Mouse (Mus musculus) brain, adult 2 months (tissue): Measurements from ENCODE around the gene Oprd1.

ENCODE experiments used
- DNase-seq: peaks from one replicate; pipeline ENCODE4 v3.0.0; 2011; ENCODE audit warnings: low read depth, low spot score

The Oprd1 gene

GRCm38 (mm10) chr4:132080492-132080983, 63.7 kb downstream of the Oprd1 start:
- DNase-seq: peak; percentile 61

DNA sequence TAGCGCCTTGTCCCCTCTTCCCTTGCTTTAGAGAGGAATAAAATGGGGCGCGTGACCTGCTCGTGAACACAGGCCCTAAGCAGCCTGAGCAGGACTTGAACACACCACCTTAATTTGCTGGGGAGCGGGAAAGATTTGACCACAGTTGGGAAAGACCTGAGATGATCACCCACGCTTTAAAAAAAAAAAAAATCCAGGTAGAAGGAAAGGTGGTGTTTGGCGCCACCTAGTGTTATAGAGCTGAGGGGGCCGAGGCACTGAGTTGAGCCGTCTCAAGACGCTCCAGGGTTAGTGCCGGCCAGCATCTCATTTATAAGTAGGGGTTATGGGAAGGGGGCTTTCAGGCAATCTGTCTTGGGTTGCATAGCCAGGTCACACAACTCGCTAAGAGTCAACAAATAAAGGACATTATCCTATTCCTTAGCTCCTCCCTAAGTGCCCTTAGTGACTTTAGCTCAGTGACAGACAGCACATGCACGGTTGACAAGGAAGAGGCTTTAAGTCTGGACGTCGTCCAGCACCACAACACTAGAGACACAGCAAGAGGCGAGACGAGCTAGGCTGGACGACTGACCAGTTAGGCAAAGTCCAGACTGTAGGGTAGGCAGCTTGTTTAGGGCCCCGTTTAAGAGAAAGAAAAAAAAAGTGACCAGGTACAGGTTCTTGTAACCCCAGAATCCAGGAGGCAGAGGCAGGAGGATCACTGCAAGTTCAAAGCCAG, 64.6 kb downstream of the Oprd1 start:
- peak; percentile 82 for DNase-seq

DNA sequence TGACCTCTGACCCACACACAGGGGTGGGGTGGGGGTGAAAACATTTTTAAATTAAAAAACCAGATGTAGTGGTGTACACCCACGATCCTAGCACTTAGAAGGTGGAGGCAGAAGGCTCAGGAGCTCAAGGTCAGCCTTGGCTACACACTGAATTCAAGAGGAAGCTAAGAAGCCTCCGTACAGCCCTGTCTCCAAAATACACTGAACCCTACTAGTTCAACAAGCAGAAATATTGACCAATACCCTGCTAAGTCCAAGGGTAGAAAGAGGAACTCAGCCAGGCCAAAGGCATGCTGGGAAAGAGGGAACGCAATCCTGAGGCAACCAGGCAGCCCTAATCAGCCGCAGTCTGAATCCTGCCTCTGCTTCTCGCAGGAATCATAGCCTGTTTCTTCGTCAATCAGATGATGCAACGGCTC, 66.0 kb downstream of the Oprd1 start:
- DNase-seq: no peak

DNA sequence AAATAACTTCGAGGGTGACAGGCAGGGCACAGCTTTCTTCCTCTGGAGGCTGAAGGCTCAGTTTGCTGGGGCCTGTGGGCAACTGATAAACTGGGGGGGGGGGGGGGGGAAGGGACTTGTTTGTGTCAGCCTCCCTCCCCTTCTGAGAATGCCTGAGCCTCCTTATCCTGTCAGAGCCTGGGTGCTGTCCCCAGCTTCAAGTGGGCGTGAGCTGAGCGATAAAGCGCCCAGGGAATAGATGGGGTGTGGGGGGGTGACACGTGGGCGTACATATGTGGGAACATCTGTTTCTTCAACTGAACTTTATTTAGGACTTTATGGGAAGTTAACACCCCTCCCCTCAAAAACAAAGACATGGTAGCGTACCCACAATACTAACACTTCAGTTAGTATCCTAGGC, 66.8 kb downstream of the Oprd1 start:
- DNase-seq: peak; percentile 64

DNA sequence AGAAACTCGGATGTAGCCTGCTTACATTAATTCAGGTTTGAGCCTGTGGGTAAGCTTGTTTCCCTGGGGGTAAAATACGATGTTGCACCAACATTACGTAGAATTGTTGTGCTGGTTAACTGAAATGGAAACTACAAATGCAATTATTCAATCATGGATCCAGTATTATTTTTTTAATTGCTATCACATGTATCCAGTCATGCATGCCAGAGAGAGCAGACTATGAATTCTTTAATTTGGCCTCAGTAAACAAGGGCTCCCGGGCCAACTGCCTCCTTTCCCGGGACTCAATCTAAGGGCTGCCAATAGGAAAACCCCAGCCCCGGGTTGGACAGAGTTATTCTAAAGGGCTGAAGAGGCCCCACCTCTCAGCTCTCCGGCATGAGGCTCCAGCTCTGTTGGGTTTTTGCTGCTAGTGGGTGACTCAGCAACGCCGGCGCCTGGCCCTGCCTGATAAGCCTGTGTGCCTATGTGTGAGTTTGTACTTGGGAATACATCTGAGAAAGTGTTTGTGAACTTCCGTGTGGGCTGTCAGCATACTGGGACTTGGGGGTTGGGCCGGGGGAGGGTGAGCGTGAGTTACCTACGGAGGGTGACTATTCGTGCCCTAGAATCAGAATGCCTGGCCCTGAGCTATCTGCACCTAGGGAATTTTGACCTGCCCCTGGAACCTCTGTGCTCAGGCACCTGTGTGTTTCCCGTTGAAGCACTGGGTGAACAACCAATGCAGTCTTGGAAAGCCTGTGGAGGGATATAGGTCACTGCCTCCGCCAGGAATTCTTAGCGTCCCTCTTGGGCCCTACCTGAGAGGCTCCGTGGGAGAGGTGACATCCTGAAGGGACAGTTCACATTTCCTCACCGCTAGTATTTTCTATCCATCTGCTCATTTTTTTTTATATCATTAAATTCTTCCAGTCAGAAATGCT, 67.5 kb downstream of the Oprd1 start:
- DNase-seq: peak; percentile 80

DNA sequence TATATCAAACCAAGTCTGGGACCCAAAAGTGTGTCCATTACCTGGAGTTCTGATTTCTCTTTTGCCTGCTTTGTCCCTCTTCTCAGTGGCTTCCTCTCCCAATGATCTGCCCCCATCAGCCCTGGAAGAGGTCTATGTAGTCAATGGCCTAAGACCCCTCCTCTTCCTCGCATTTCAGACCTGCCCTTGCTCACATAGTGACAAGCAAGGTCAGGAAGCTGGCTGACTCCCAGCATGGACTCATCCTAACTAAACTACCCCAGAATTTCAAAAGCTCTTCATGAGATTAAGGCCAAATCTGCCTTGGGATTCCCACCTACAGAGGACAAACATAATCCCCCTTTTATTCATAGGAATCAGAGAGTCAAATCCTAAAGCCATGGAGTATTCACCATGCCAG, 68.5 kb downstream of the Oprd1 start:
- no peak for DNase-seq

GRCm38 (mm10) chr4:132074933-132075769, 69.1 kb downstream of the Oprd1 start, which contains the start of gene Epb41:
Gene Epb41 (minus strand): TSS chr4:132075321.
- peak; percentile 98 for DNase-seq

- DNase-seq: peak; percentile 40
Measured at GRCm38 (mm10) chr4:132074077-132074932, 70.0 kb downstream of the Oprd1 start, which contains the start of gene Gm10300. Gene Gm10300 (plus strand): TSS chr4:132074697.

GRCm38 (mm10) chr4:132072946-132073345, 71.3 kb downstream of the Oprd1 start:
- peak; percentile 32 for DNase-seq

- DNase-seq: no peak
Measured at GRCm38 (mm10) chr4:132072156-132072555, 72.1 kb downstream of the Oprd1 start.

GRCm38 (mm10) chr4:132071674-132072073, 72.6 kb downstream of the Oprd1 start:
- no peak for DNase-seq

GRCm38 (mm10) chr4:132067938-132068235, 76.4 kb downstream of the Oprd1 start:
- peak; percentile 91 for DNase-seq

DNA sequence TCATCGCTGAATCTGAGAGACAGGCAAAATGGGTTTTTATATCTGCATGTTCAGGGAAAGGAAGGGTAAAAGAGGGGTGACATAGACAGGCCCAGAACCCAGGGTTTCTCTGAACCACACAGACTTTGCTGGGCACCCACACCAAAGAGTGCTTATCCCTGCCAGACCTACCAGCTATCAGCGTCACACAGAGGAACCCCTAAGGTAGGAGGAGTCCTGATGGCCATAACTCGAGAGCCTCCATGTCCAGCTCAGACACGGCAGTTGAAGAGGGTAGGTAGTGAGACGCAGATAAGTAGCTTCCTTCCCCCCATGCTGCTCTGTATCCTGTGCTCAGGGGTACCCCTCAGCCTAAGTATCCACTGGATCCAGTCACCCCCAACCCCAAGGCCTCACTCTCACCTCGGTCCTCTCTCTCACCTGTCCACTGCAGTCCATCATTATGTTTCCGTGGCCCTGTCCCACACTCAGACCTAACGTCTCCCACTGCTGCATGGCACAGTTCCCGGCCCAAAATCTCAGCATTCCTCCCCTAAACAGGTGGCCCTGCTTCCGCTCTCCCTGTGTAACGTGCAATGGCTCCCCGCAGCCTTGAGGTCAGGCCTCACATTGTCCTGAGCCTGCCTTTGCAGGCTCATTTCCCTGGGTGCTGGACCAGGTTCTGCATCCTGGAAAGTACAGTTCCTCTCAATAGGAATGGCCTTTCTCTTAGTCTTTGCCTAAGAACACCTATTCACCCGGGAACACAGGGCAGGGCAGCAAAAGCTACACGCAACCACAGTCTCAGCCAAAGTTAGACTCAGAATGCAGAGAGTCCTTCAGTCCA, 77.0 kb downstream of the Oprd1 start:
- peak; percentile 66 for DNase-seq

DNA sequence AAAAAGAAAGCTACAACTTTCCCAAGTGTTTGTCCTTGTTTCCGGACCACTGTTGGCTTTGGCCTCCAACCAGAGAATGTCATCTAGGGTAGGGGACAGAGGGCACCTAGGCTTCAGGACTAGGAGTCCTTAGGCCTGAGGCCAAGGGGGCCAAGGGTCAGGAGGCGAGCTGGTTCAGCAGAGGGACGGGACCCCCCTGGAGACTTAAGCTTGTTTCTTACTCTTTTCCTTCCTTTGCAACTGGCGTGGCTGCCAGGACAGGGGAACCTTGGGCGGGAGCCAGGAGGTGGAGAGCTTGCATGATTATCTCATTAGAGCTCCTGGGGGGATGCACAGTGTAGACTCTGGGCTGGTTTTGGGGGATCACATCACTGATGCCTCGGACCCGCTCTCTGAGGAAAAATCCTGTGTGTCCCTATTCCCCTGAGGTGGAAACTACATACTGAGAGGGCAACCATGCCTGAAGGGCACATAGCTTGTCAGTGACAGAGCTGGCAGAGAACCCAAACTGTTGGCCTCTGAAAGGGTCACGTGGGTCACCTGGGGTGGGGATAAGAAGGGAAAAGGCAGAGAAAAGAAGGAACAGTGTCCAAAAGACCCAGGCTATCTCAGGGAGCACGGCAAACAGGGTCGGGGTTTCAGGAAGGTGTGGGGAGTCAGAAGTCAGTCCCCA, 78.0 kb downstream of the Oprd1 start:
- peak; percentile 55 for DNase-seq

DNA sequence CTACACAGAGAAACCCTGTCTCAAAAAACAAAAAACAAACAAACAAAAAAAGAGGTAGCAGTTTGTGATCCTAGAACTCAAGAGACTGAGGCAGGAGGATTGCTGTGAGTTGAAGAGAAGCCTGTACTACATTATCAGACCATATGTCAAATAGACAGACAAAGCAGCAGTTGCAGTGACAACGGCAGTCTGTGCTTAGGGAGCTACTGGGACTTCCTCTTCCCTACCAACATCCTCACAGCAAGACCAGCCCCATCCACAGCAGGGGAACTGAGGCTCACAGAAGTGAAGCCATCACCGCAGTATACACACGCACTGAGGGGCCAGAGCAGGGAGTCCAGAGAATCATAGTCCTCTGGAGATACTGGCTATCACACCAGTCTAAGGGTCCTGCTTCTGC, 78.7 kb downstream of the Oprd1 start:
- DNase-seq: no peak

GRCm38 (mm10) chr4:132064550-132064949, 79.7 kb downstream of the Oprd1 start:
- no peak for DNase-seq

- DNase-seq: no peak
Measured at GRCm38 (mm10) chr4:132062934-132063884, 81.1 kb downstream of the Oprd1 start.

GRCm38 (mm10) chr4:132062289-132062688, 82.0 kb downstream of the Oprd1 start:
- DNase-seq: no peak
